Mouse (Mus musculus) common myeloid progenitor, adult 5-6 weeks (primary cell): ENCODE data around the gene Alg14. TPM values are rescaled to one million over a fixed set of nuclear protein-coding genes. Genes with fewer than 3 reads are reported as not detected.

ENCODE experiments used
- ATAC-seq: replicated peaks from 2 replicates; pipeline ENCODE4 v1.8.0; 2016; ENCODE audit warnings: low read depth, mild to moderate bottlenecking, moderate TSS enrichment, inconsistent platforms; ENCODE audit not compliant: poor library complexity, severe bottlenecking
- total RNA-seq: library from RNA; stranded (forward); fragments of 200-1000, 187-1606 nt; gene quantifications from 2 replicates; pipeline ENCODE4 v1.2.3, GENCODE M21; 2017

Alg14 gene
- total RNA-seq, 1 experiment from 2014 or later = 12.1 TPM

DNA sequence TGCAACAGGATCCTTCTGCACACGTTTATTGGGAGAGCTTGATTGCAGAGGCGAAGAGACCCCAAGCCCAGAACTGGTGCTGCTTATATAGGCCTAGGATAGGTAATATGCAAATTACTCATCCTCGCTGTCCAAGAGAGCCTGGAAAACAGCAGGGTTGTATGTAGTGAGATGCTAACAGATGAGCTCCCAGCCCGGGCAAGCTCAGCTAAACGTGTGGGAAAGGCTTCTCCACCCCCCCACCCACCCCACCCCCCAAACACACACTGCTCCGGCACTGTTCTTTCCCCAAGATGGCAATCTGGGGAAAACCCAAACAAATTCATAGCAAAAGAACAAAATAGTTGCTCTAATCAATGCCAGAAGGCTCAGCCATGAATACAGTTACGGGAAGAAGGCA lies 105.0 kb downstream of the Alg14 start:
- no peak for ATAC-seq

DNA sequence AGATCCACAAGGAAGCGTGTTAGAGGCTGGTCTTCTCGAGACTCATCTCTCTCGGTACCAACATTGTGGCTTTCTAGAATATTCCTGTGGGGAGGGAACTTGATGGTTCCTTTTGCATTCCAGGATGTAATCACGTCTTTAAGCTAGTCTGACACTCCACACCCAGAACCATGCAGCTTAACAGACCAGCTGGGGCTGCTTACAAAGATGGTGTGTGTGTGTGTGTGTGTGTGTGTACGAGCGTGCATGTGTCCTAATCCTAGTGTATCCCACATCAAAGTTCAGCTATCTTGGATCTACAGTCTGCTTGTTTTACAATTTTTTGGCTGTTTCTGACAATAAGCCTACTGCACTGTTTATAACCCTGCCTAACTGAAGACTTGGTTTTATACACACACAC lies 105.4 kb downstream of the Alg14 start:
- ATAC-seq = no peak

DNA sequence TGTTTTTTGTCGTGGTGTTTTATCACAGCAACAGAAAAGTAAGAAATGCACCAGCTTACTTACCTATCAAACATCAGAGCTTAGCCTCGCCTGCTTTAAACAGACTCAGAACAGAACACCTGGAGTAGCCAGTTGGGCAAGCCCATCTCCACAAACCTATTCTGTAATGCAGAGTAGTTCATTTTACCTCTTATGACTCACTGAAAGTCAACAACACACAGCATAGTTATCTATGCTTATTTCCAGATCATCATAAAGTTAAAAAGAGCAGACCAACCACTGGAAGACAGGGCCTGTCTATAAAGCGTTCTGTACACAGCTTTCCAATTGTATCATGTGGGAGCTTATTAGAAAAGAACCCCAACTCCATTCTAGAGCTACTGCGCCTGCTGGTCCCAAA lies 109.8 kb downstream of the Alg14 start:
- ATAC-seq = no peak

DNA sequence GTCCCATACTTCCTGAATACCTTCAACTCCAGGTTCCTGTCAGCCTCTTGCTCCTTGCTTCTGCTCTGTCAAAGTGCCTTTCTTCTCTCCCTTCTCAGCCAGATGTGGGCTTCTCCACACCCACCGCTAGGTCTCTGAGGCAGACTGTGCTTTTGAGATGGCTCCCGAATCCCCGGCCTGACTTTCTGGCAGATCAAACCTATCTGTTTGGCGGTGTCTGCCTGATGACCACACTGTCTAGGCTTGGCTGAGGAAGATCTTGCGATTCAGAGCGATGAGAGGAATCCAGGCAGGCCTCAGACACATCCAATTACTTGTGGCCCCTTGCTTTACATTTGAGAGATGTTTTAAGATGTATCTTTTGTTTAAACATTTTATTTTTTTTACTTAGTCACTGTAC lies 110.5 kb downstream of the Alg14 start:
- no peak for ATAC-seq

DNA sequence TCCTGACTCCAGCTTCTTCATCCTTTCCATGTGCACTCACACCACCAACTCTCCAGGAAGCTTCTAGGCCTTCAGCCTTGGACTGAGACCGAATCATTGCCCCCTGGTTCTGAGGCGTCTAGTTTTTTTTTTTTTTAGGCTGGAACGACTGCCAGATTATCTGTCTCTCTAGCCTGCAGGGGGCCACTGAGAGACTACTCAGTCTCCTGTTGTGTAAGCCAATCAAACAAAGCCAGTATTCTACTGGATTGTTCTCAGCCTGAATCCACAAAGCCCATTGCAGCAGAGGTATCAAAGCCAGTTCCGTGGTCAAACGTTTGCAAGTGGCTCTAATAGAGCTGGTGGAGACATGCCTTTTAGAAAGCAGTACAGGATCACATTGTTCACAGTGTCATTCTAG lies 111.9 kb downstream of the Alg14 start:
- 0 out of 2 replicates have a peak, but pooled peaks have one; percentile 29 for ATAC-seq

DNA sequence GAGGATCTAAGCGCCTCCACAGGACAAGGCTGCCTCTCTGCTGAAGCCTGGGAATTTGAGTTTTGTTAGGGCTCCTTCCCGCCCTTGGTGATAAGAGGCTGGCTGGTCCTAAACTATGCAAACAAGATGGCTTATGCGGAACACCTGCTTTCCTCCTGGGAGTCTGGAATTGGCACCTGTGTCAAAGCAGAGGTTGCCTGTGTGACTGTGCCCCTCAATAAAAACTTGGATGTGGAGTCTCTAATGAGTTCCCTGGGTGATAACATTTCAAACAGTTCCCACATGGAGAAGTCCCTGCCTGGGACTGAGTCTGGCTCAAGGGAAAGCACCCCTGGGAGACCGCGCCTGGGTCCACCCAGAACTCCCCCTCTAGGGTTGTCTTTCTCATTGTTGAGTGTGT lies 113.5 kb downstream of the Alg14 start:
- no peak for ATAC-seq

DNA sequence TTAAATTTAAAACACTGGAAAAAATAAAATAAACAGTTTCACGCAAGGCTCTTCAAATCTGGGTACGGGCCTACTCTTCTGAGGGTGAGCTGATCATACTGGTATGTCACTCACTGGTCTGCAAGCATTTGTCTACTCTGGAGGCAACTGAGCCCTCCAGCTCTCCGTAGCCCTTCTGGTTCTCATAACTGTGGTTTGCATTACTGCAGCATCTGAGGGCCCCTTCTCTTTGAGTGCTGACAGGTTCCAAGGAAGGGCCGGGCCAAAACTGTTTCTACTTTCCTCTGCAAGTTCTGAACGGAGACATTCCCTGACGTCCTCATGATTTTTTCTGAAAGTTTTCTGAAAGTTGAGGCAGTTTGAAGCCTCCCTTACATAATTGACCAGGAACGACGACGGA lies 115.8 kb downstream of the Alg14 start:
- ATAC-seq = no peak

DNA sequence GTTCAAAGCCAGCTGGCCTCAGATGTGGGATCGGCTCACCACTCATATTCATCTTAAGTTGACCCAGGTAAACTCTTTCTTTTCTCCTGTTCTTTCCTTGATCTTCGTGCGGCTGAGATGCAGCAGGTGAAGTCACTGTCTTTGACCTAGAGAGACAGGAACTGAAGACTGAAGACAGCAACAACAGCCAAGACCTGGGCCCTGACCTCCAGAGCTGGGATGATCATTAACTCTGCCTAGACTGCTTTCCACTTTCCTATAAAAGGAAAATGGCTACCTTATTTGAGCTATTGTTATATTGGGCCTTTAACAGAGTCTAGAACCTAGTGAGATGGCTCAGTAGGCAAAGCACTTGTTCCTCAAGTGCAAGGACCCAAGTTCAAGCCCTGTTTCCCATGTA lies 116.8 kb downstream of the Alg14 start:
- no peak for ATAC-seq

DNA sequence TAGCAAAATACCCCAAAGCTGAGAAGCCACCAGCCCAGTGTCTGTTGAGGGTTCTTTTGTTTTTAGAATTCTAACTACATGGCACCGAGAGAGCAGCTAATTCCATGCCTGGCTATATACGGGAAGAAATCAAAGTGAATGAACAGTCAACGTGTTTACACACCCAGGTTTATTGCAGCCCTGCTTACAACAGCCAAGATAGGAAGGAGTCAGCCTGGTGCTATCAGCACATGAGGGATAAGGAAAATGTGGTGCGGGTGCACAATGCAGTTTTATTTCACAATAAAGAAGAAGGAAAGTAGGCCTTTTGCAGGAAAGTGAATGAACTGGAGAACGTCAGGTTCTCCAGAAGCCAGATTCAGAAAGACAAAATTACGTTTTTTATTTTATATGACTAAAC lies 119.9 kb downstream of the Alg14 start:
- no peak for ATAC-seq

Other genes with a start within 250 kb of the Alg14 start
- 9.1 and 11.3 TPM in 2 replicates for gene Rwdd3, start 120.1 kb upstream of the Alg14 start, total RNA-seq
- 14.7 and 15.3 TPM in 2 replicates for gene Tmem56, start 8.7 kb upstream of the Alg14 start, total RNA-seq
- gene Cnn3, start 134.7 kb downstream of the Alg14 start, total RNA-seq = 43.5 and 51.0 TPM in 2 replicates
- gene Slc44a3, start 240.6 kb downstream of the Alg14 start, total RNA-seq = 0.46 TPM in 1 of 2 replicates, not detected in the other